Mouse (Mus musculus) heart, embryonic 13.5 days (tissue): ENCODE measurements around the gene Rexo5. TPM values are rescaled to one million over a fixed set of nuclear protein-coding genes. Genes with fewer than 3 reads are reported as not detected.

Experiments used
- ATAC-seq: fragments of 200-750 bp; cut with Nextera tagmentation; 2 replicates; pipeline ENCODE4 v1.8.0; 2017; ENCODE audit warnings: moderate TSS enrichment; ENCODE audit not compliant: insufficient number of reproducible peaks, low FRiP score, low TSS enrichment; ENCODE audit errors: extremely low read depth
- H3K27ac ChIP-seq: fragments of 300-500 bp; sonication (generic); replicated peaks from 2 replicates; pipeline ENCODE4 v1.5.1; 2015; ENCODE audit warnings: moderate library complexity, mild to moderate bottlenecking, inconsistent platforms
- H3K27me3 ChIP-seq: fragments of 300-500 bp; sonication (generic); replicated peaks from 2 replicates; pipeline ENCODE4 v1.6.1; 2015; ENCODE audit warnings: mild to moderate bottlenecking, inconsistent platforms
- H3K36me3 ChIP-seq: fragments of 300-500 bp; sonication (generic); 2 replicates; pipeline ENCODE4 v1.6.1; 2015; ENCODE audit warnings: mild to moderate bottlenecking, inconsistent platforms
- H3K4me1 ChIP-seq: fragments of 300-500 bp; sonication (generic); 2 replicates; pipeline ENCODE4 v1.6.1; 2015; ENCODE audit warnings: inconsistent platforms
- H3K4me2 ChIP-seq: fragments of 300-500 bp; sonication (generic); 2 replicates; pipeline ENCODE4 v1.6.1; 2015; ENCODE audit warnings: inconsistent platforms, mild to moderate bottlenecking, moderate library complexity
- H3K4me3 ChIP-seq: fragments of 300-500 bp; sonication (generic); 2 replicates; pipeline ENCODE4 v1.5.1; 2015; ENCODE audit warnings: moderate library complexity, mild to moderate bottlenecking, inconsistent platforms
- H3K9ac ChIP-seq: fragments of 300-500 bp; sonication (generic); 2 replicates; pipeline ENCODE4 v1.6.1; 2015; ENCODE audit warnings: inconsistent platforms, mild to moderate bottlenecking, moderate library complexity
- H3K9me3 ChIP-seq: fragments of 300-500 bp; sonication (generic); 2 replicates; pipeline ENCODE4 v1.6.1; 2016; ENCODE audit warnings: inconsistent platforms
- WGBS: fragments of 180-500 bp; shearing (Covaris S2); methylation state at CpG from one replicate; pipeline ENCODE4 v1.1.7; 2015; ENCODE audit warnings: mixed read lengths; 5-methylcytosine and 5-hydroxymethylcytosine counted together
- polyA plus RNA-seq: library from polyadenylated mRNA; unstranded; fragments of >200 nt; fragmentation: Nextera tagmentation; extraction: Ambion mirVana; gene quantifications from 2 replicates; pipeline ENCODE4 v1.2.1, GENCODE M21; 2015

The Rexo5 gene
- 15.3 TPM in 2 replicates for polyA plus RNA-seq

GRCm38 (mm10) chr7:119793586-119794250 lies at the start of gene Rexo5, which contains the start of gene Eri2:
Gene Rexo5 (plus strand): TSS chr7:119794006.
Gene Eri2 (minus strand): TSS chr7:119794058.
- H3K36me3 ChIP-seq: peaks cover 31% of the 10 kb centered on the region
- H3K9ac ChIP-seq: peak within 1 kb of the TSS; percentile 90

GRCm38 (mm10) chr7:119744321-119744720 lies 49.5 kb upstream of the Rexo5 start:
- ATAC-seq: no peak
- WGBS: 7% methylated on average over 34 of the region's 34 CpGs
- Histone ChIP-seq H3K27ac (no peak overlapping the region), H3K4me3 (peak overlapping the region; percentile 31), H3K4me1 (peaks cover 5% of the 10 kb centered on the region; the same call in 1 of the 2 replicates), H3K4me2 (peak overlapping the region; percentile 60), H3K36me3 (no peaks in the 10 kb centered on the region), H3K27me3 (peaks cover 15% of the 10 kb centered on the region; the same call in 1 of the 2 replicates), H3K9ac (peak overlapping the region; percentile 44), H3K9me3 (no peaks in the 10 kb centered on the region)

More at GRCm38 (mm10) chr7:119793586-119794250, at the start of gene Rexo5, which contains the start of gene Eri2:
- ATAC-seq: peak; percentile 90
- H3K9me3 ChIP-seq: no peaks in the 10 kb centered on the region
- peak within 1 kb of the TSS; percentile 83 for H3K4me2 ChIP-seq
- H3K4me3 ChIP-seq: peak within 1 kb of the TSS; percentile 84
- peaks cover 16% of the 10 kb centered on the region for H3K4me1 ChIP-seq
- no peaks in the 10 kb centered on the region for H3K27me3 ChIP-seq
- under 1% methylated on average over 53 of the region's 53 CpGs for WGBS
- H3K27ac ChIP-seq: peak within 1 kb of the TSS; percentile 86

GRCm38 (mm10) chr7:119745869-119746268 lies 47.9 kb upstream of the Rexo5 start:
- no peaks in the 10 kb centered on the region for H3K9me3 ChIP-seq
- peaks cover 15% of the 10 kb centered on the region; the same call in 1 of the 2 replicates for H3K27me3 ChIP-seq
- no peak overlapping the region for H3K4me3 ChIP-seq
- no peak overlapping the region for H3K4me2 ChIP-seq
- H3K4me1 ChIP-seq: peaks cover 5% of the 10 kb centered on the region; the same call in 1 of the 2 replicates
- no peak overlapping the region for H3K9ac ChIP-seq
- H3K27ac ChIP-seq: no peak overlapping the region
- H3K36me3 ChIP-seq: no peaks in the 10 kb centered on the region
- no peak for ATAC-seq
- 77% methylated on average over 1 of the region's 1 CpGs for WGBS

- Histone ChIP-seq H3K9me3 (no peaks in the 10 kb centered on the region), H3K4me1 (peaks cover 5% of the 10 kb centered on the region; the same call in 1 of the 2 replicates), H3K27ac (no peak overlapping the region), H3K4me2 (no peak overlapping the region), H3K27me3 (peaks cover 7% of the 10 kb centered on the region; the same call in 1 of the 2 replicates), H3K4me3 (no peak overlapping the region), H3K9ac (no peak overlapping the region), H3K36me3 (no peaks in the 10 kb centered on the region)
- 63% methylated on average over 1 of the region's 2 CpGs for WGBS
- no peak for ATAC-seq
Observed at GRCm38 (mm10) chr7:119748761-119749160, 45.0 kb upstream of the Rexo5 start.

GRCm38 (mm10) chr7:119749942-119750341 lies 43.9 kb upstream of the Rexo5 start:
- H3K4me1 ChIP-seq: no peaks in the 10 kb centered on the region
- no peak overlapping the region for H3K4me3 ChIP-seq
- ATAC-seq: no peak
- H3K9ac ChIP-seq: no peak overlapping the region
- no peaks in the 10 kb centered on the region for H3K36me3 ChIP-seq
- no peaks in the 10 kb centered on the region for H3K9me3 ChIP-seq
- no peak overlapping the region for H3K4me2 ChIP-seq
- WGBS: 39% methylated on average over 2 of the region's 2 CpGs
- H3K27ac ChIP-seq: no peak overlapping the region
- H3K27me3 ChIP-seq: no peaks in the 10 kb centered on the region

- Histone ChIP-seq H3K27ac (no peak overlapping the region), H3K9ac (no peak overlapping the region), H3K27me3 (no peaks in the 10 kb centered on the region), H3K4me1 (no peaks in the 10 kb centered on the region), H3K4me3 (no peak overlapping the region), H3K36me3 (no peaks in the 10 kb centered on the region), H3K9me3 (no peaks in the 10 kb centered on the region), H3K4me2 (no peak overlapping the region)
- 71% methylated on average over 1 of the region's 1 CpGs for WGBS
- ATAC-seq: no peak
Observed at GRCm38 (mm10) chr7:119753696-119754095, 40.1 kb upstream of the Rexo5 start.

GRCm38 (mm10) chr7:119760527-119760951 lies 33.3 kb upstream of the Rexo5 start, which contains the start of gene Acsm3:
Gene Acsm3 (plus strand): TSS chr7:119760923.
- no peak within 1 kb of the TSS for H3K4me3 ChIP-seq
- no peaks in the 10 kb centered on the region for H3K9me3 ChIP-seq
- no peak within 1 kb of the TSS for H3K27ac ChIP-seq
- H3K27me3 ChIP-seq: no peaks in the 10 kb centered on the region
- ATAC-seq: no peak
- H3K9ac ChIP-seq: no peak within 1 kb of the TSS
- WGBS: 62% methylated on average over 11 of the region's 11 CpGs
- H3K36me3 ChIP-seq: no peaks in the 10 kb centered on the region
- H3K4me2 ChIP-seq: no peak within 1 kb of the TSS
- no peaks in the 10 kb centered on the region for H3K4me1 ChIP-seq

GRCm38 (mm10) chr7:119762166-119762697 lies 31.6 kb upstream of the Rexo5 start:
- no peak overlapping the region for H3K4me3 ChIP-seq
- no peaks in the 10 kb centered on the region for H3K4me1 ChIP-seq
- no peaks in the 10 kb centered on the region for H3K36me3 ChIP-seq
- H3K4me2 ChIP-seq: no peak overlapping the region
- no peak for ATAC-seq
- H3K27me3 ChIP-seq: no peaks in the 10 kb centered on the region
- H3K9me3 ChIP-seq: no peaks in the 10 kb centered on the region
- no peak overlapping the region for H3K27ac ChIP-seq
- WGBS: 40% methylated on average over 4 of the region's 4 CpGs
- H3K9ac ChIP-seq: no peak overlapping the region

GRCm38 (mm10) chr7:119764377-119764776 lies 29.4 kb upstream of the Rexo5 start:
- no peak overlapping the region for H3K27ac ChIP-seq
- H3K36me3 ChIP-seq: no peaks in the 10 kb centered on the region
- no peaks in the 10 kb centered on the region for H3K9me3 ChIP-seq
- no peaks in the 10 kb centered on the region for H3K27me3 ChIP-seq
- no peak overlapping the region for H3K4me3 ChIP-seq
- H3K4me2 ChIP-seq: no peak overlapping the region
- H3K4me1 ChIP-seq: no peaks in the 10 kb centered on the region
- 85% methylated on average over 3 of the region's 3 CpGs for WGBS
- H3K9ac ChIP-seq: no peak overlapping the region
- ATAC-seq: no peak

GRCm38 (mm10) chr7:119766996-119767395 lies 26.8 kb upstream of the Rexo5 start:
- Histone ChIP-seq H3K4me2 (no peak overlapping the region), H3K4me3 (no peak overlapping the region), H3K36me3 (no peaks in the 10 kb centered on the region), H3K27ac (no peak overlapping the region), H3K27me3 (no peaks in the 10 kb centered on the region), H3K4me1 (no peaks in the 10 kb centered on the region), H3K9ac (no peak overlapping the region), H3K9me3 (no peaks in the 10 kb centered on the region)
- ATAC-seq: no peak
- 74% methylated on average over 6 of the region's 6 CpGs for WGBS

- Histone ChIP-seq H3K36me3 (no peaks in the 10 kb centered on the region), H3K9me3 (no peaks in the 10 kb centered on the region), H3K27me3 (no peaks in the 10 kb centered on the region), H3K9ac (no peak overlapping the region), H3K4me3 (no peak overlapping the region), H3K4me1 (no peaks in the 10 kb centered on the region), H3K4me2 (no peak overlapping the region), H3K27ac (no peak overlapping the region)
- ATAC-seq: no peak
- 84% methylated on average over 8 of the region's 8 CpGs for WGBS
Observed at GRCm38 (mm10) chr7:119769895-119770294, 23.9 kb upstream of the Rexo5 start.
